Mouse (Mus musculus) heart, adult 2 months (tissue): Measurements from ENCODE around the gene Myof. TPM values are rescaled to one million over a fixed set of nuclear protein-coding genes. Genes with fewer than 3 reads are reported as not detected.

Source experiments
- DNase-seq, 2 experiments: peaks; one replicate each; pipeline ENCODE4 v3.0.0; 2021
- H3K27ac ChIP-seq: fragments of 200-600 bp; 2 replicates; pipeline ENCODE4 v1.8.1; 2022
- H3K27me3 ChIP-seq: fragments of 200-500 bp; 2 replicates; pipeline ENCODE4 v1.6.1; 2012; ENCODE audit warnings: mild to moderate bottlenecking, low read length, inconsistent platforms, mixed read lengths; ENCODE audit not compliant: control insufficient read depth, insufficient read depth
- H3K36me3 ChIP-seq: fragments of 200-500 bp; 2 replicates; pipeline ENCODE4 v1.6.1; 2012; ENCODE audit warnings: low read length, inconsistent platforms; ENCODE audit not compliant: control insufficient read depth, insufficient read depth
- H3K4me1 ChIP-seq: fragments of 200-500 bp; 2 replicates; pipeline ENCODE4 v1.6.1; 2011; ENCODE audit warnings: low read length; ENCODE audit not compliant: control insufficient read depth, insufficient read depth
- H3K4me3 ChIP-seq: fragments of 200-600 bp; 2 replicates; pipeline ENCODE4 v1.8.1; 2022
- H3K79me2 ChIP-seq: fragments of 200-500 bp; replicated peaks from 2 replicates; pipeline ENCODE4 v1.6.1; 2012; ENCODE audit warnings: mild to moderate bottlenecking, inconsistent platforms, low read length, moderate library complexity, mixed read lengths; ENCODE audit not compliant: control insufficient read depth, insufficient read depth
- H3K9ac ChIP-seq: fragments of 200-500 bp; 2 replicates; pipeline ENCODE4 v1.6.1; 2012; ENCODE audit warnings: low read depth, mild to moderate bottlenecking, control low read depth, inconsistent platforms, low read length, mixed read lengths
- CTCF ChIP-seq: fragments of 200-600 bp; IDR thresholded peaks from 2 replicates; pipeline ENCODE4 v1.8.1; 2022; ENCODE audit warnings: antibody characterized with exemption, mild to moderate bottlenecking, moderate library complexity
- EP300 ChIP-seq: fragments of 200-500 bp; IDR thresholded peaks from 2 replicates; pipeline ENCODE4 v1.6.1; 2011; ENCODE audit warnings: low read depth, low read length, control low read depth; ENCODE audit not compliant: insufficient read depth
- POLR2A ChIP-seq: fragments of 200-500 bp; IDR thresholded peaks from 2 replicates; pipeline ENCODE4 v1.6.1; 2011; ENCODE audit warnings: mild to moderate bottlenecking, low read depth, low read length, control low read depth; ENCODE audit not compliant: insufficient read depth
- WGBS: fragments of 180-500 bp; shearing (Covaris S2); methylation state at CpG from one replicate; pipeline ENCODE4 v1.1.7; 2018; 5-methylcytosine and 5-hydroxymethylcytosine counted together
- intact Hi-C: fragments of 180-260 bp; cut with DNase I; formaldehyde crosslinking; loops from one replicate; pipeline ENCODE4 v1.15.1; 2025
- polyA plus RNA-seq: library from polyadenylated mRNA; depleted of rRNA; stranded (reverse); fragments of >200 nt; gene quantifications from 2 replicates; pipeline ENCODE4 v1.2.3, GENCODE M21; 2012
- total RNA-seq, 2 experiments: library from RNA; stranded (reverse); gene quantifications; 2 replicates each; pipeline ENCODE4 v1.2.3; 2021

Myof gene
- total and polyA plus RNA-seq, 3 experiments, result 6.2 to 8.9 (median 8.4) TPM

- DNase-seq, result peak in 1 of 2 experiments; percentile 9
- Histone ChIP-seq H3K27ac (peak overlapping the region; percentile 44), H3K4me3 (peak overlapping the region; percentile 57), H3K9ac (peak overlapping the region; percentile 47; the same call in 1 of the 2 replicates), H3K36me3 (no peaks in the 10 kb centered on the region), H3K27me3 (no peaks in the 10 kb centered on the region), H3K4me1 (peaks cover 2% of the 10 kb centered on the region), H3K79me2 (no peaks in the 10 kb centered on the region)
- 24% methylated on average over 8 of the region's 8 CpGs for WGBS
- intact Hi-C loops, result loop anchor here (1.0 to 10.0 kb wide), 4 partner anchors 23 to 171 kb away; partner anchors contain the start of gene Fra10ac1
- TF ChIP-seq EP300 (no peak), CTCF (peak; percentile 75), POLR2A (no peak)
Observed at GRCm38 (mm10) chr19:38053227-38054041, 10.1 kb upstream of the Myof start.

DNA sequence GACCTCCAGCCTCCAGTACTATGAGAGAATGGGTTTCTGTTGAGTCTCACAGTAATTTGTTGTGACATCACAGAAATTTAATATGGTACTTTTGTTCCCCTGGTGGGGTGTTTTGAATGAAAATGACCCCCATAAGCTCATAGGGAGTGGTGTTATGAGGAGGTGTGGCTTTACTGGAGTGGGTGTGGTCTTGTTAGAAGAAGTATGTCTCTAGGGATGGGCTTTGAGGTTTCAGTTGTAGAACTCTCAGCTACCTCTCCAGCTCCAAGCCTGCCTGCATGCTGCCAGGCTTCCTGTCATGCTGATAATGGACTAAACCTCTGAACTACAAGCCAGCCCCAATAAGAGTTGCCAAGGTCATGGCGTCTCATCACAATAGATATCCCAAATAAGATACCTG is 6.3 kb upstream of the Myof start:
- Histone ChIP-seq H3K27ac (no peak overlapping the region), H3K79me2 (no peaks in the 10 kb centered on the region), H3K4me1 (peaks cover 2% of the 10 kb centered on the region), H3K36me3 (no peaks in the 10 kb centered on the region), H3K27me3 (no peaks in the 10 kb centered on the region), H3K4me3 (no peak overlapping the region), H3K9ac (no peak overlapping the region)
- WGBS, result 66% methylated on average over 1 of the region's 1 CpGs
- no peak for TF ChIP-seq CTCF
- TF ChIP-seq EP300, result no peak
- TF ChIP-seq POLR2A, result no peak
- intact Hi-C loops, result loop anchor here (5.0 to 10.0 kb wide), 2 partner anchors 47 to 175 kb away; partner anchors contain the start of gene Fra10ac1
- DNase-seq, result no peak

- H3K4me1 ChIP-seq, result no peaks in the 10 kb centered on the region
- no peak overlapping the region for H3K4me3 ChIP-seq
- H3K27ac ChIP-seq, result no peak overlapping the region
- TF ChIP-seq POLR2A (no peak), CTCF (no peak), EP300 (no peak)
- DNase-seq, result no peak
- intact Hi-C loops, result no loop called here
- no peaks in the 10 kb centered on the region for H3K36me3 ChIP-seq
- no peaks in the 10 kb centered on the region for H3K79me2 ChIP-seq
- H3K9ac ChIP-seq, result no peak overlapping the region
- WGBS, result 69% methylated on average over 3 of the region's 3 CpGs
- no peaks in the 10 kb centered on the region for H3K27me3 ChIP-seq
Observed at GRCm38 (mm10) chr19:38045198-38045597, 1.8 kb upstream of the Myof start.

GRCm38 (mm10) chr19:38042261-38042722 is 1.1 kb downstream of the Myof start:
- Histone ChIP-seq H3K4me1 (no peaks in the 10 kb centered on the region; the same call in 1 of the 2 replicates), H3K36me3 (no peaks in the 10 kb centered on the region), H3K9ac (peak overlapping the region; percentile 17; the same call in 1 of the 2 replicates), H3K27ac (peak overlapping the region; percentile 82), H3K4me3 (peak overlapping the region; percentile 45), H3K27me3 (no peaks in the 10 kb centered on the region), H3K79me2 (no peaks in the 10 kb centered on the region)
- intact Hi-C loops, result no loop called here
- peak; percentile 39 to 50 for DNase-seq
- 3% methylated on average over 5 of the region's 5 CpGs for WGBS
- TF ChIP-seq EP300, result no peak
- no peak for TF ChIP-seq POLR2A
- no peak for TF ChIP-seq CTCF

DNA sequence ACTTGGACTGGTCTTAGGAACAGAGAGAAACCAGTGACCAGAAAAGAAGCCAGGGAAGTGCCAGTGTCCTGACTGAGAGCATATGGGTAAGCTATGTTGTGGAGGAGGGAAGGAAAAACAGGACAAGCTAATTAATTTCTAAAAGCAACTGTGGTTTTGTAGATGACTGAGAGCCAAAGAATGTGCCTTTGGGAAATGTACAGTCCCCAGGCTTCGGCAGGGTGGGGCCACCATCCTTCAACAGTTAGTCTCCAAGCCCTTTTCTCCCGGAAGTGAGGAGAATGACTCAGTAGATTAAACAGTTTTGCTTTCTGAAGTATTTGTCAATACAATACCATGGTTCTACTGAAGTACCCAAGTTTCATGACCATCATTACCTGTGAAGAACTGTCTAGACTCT is 5.1 kb downstream of the Myof start:
- Histone ChIP-seq H3K27me3 (no peaks in the 10 kb centered on the region), H3K79me2 (no peaks in the 10 kb centered on the region), H3K36me3 (no peaks in the 10 kb centered on the region), H3K9ac (no peak overlapping the region), H3K4me1 (no peaks in the 10 kb centered on the region; the same call in 1 of the 2 replicates), H3K4me3 (no peak overlapping the region), H3K27ac (no peak overlapping the region; the same call in 1 of the 2 replicates)
- peak in 1 of 2 experiments; percentile 45 for DNase-seq
- WGBS, result 31% methylated on average over 2 of the region's 2 CpGs
- intact Hi-C loops, result no loop called here
- TF ChIP-seq CTCF, result no peak
- no peak for TF ChIP-seq POLR2A
- TF ChIP-seq EP300, result no peak

GRCm38 (mm10) chr19:38035766-38036165 is 7.6 kb downstream of the Myof start:
- no peak for DNase-seq
- TF ChIP-seq POLR2A (no peak), CTCF (no peak), EP300 (no peak)
- Histone ChIP-seq H3K36me3 (no peaks in the 10 kb centered on the region), H3K27me3 (no peaks in the 10 kb centered on the region), H3K9ac (no peak overlapping the region), H3K27ac (no peak overlapping the region), H3K4me1 (peaks cover 3% of the 10 kb centered on the region), H3K79me2 (no peaks in the 10 kb centered on the region), H3K4me3 (no peak overlapping the region)
- intact Hi-C loops, result no loop called here
- 81% methylated on average over 2 of the region's 2 CpGs for WGBS
